ENCODE assay signal across 23 mouse cellular contexts in the genomic region with DNA sequence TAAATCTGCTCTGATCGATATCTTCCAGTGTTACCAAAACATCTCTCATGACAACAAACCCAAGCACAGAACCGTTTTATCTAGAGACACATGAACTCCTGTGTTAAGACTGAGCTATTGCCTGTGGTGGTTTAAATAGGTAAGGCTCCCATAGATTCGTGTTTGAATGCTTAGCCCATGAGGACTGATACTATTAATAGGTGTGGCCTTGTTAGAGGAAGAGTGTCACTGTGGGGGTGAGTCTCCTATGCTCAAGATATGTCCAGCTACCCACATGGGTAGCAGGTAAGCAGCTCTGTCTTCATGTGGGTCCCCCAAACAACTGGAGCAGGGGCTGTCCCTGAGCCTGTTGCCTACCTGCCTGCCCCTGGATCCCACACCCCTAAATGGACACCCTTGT.
"Had no signal": no experiment of that assay in that cellular context is flagged by ENCODE, and none has a peak within 500 bp of the region (broad histone marks: within the 10 kb centered on the region; RNA-seq: fewer than 3 reads in every experiment).

No protein-coding gene starts in this region.

- H3K27me3 ChIP-seq: heart, embryonic 13.5 days; hindbrain, embryonic 13.5 days; hindbrain, embryonic 15.5 days; kidney, embryonic 15.5 days; limb, embryonic 13.5 days; limb, embryonic 15.5 days; liver, embryonic 12.5 days had no signal

- H3K9me3 ChIP-seq: heart, embryonic 13.5 days; hindbrain, embryonic 13.5 days; hindbrain, embryonic 15.5 days; kidney, embryonic 15.5 days; limb, embryonic 13.5 days; limb, embryonic 15.5 days; liver, embryonic 12.5 days had no signal

- H3K9ac ChIP-seq: forebrain, postnatal 0 days; heart, embryonic 13.5 days; hindbrain, embryonic 13.5 days; hindbrain, embryonic 15.5 days; kidney, embryonic 15.5 days; limb, embryonic 13.5 days; limb, embryonic 15.5 days; liver, embryonic 12.5 days; liver, embryonic 14.5 days had no signal

- H3K36me3 ChIP-seq: heart, embryonic 13.5 days; hindbrain, embryonic 13.5 days; hindbrain, embryonic 15.5 days; kidney, embryonic 15.5 days; limb, embryonic 13.5 days; limb, embryonic 15.5 days; liver, embryonic 12.5 days had no signal

- H3K4me3 ChIP-seq: heart, embryonic 13.5 days; hindbrain, embryonic 13.5 days; hindbrain, embryonic 15.5 days; kidney, embryonic 15.5 days; limb, embryonic 13.5 days; limb, embryonic 15.5 days; liver, embryonic 12.5 days had no signal

- H3K27ac ChIP-seq: heart, embryonic 13.5 days; hindbrain, embryonic 13.5 days; hindbrain, embryonic 15.5 days; hindbrain, postnatal 0 days; kidney, embryonic 15.5 days; kidney, postnatal 0 days; limb, embryonic 13.5 days; limb, embryonic 15.5 days; liver, embryonic 12.5 days; liver, embryonic 14.5 days had no signal

- H3K4me1 ChIP-seq: hindbrain, embryonic 13.5 days; hindbrain, embryonic 15.5 days; kidney, embryonic 15.5 days; limb, embryonic 15.5 days had no signal

- DNase-seq: forebrain, postnatal 0 days; gastrocnemius, postnatal 14 days; gastrocnemius, postnatal 36 days; heart, adult 11 months; kidney, adult 11 months; kidney, adult 2 months; kidney, adult 9 months; kidney, postnatal 14 days; kidney, postnatal 36 days; layer of hippocampus, adult 9-11 months; layer of hippocampus, postnatal 36 days; left cerebral cortex, postnatal 4 days had no signal

- ATAC-seq: forebrain, postnatal 0 days; hindbrain, postnatal 0 days; intestine, embryonic 16.5 days; liver, embryonic 12.5 days had no signal

- H3K4me2 ChIP-seq: heart, embryonic 13.5 days; hindbrain, embryonic 13.5 days; hindbrain, embryonic 15.5 days; kidney, embryonic 15.5 days; limb, embryonic 13.5 days; limb, embryonic 15.5 days; liver, embryonic 12.5 days had no signal
